Mouse (Mus musculus): Measurements from ENCODE around the gene Kifc5b. TPM values are rescaled to one million over a fixed set of nuclear protein-coding genes. Genes with fewer than 3 reads are reported as not detected.
A peak's percentile ranks its signal among the peaks of the same experiment; 100 is the strongest.
"Not testable (repeated sequence)": the region's sequence is repeated elsewhere in the genome, so short reads cannot be mapped to it uniquely, and the experiment has no call there.

Kifc5b gene
- polyA plus RNA-seq, 1 experiment from 2014 or later = 3.3 TPM

- ATAC-seq (replicated peaks) = no peak
- H3K4me2 ChIP-seq = no peak overlapping the region
- WGBS = 48% methylated on average over 3 of the region's 3 CpGs
- H3K4me3 ChIP-seq = no peak overlapping the region
- H3K9me3 ChIP-seq = no peaks in the 10 kb centered on the region
- H3K27ac ChIP-seq = no peak overlapping the region
- H3K4me1 ChIP-seq = peaks cover 30% of the 10 kb centered on the region
- no peaks in the 10 kb centered on the region for H3K36me3 ChIP-seq (replicated peaks)
- no peak overlapping the region for H3K9ac ChIP-seq
- H3K27me3 ChIP-seq (replicated peaks) = peaks cover 6% of the 10 kb centered on the region; the same call in 1 of the 2 replicates
These were observed 29.0 kb upstream of the Kifc5b start for GRCm38 (mm10) chr17:26887926-26888325.

GRCm38 (mm10) chr17:26892635-26893375, 24.1 kb upstream of the Kifc5b start:
- WGBS = 40% methylated on average over 16 of the region's 16 CpGs
- peaks cover 16% of the 10 kb centered on the region for H3K4me1 ChIP-seq
- peak overlapping the region; percentile 38; the same call in 1 of the 2 replicates for H3K27ac ChIP-seq
- no peak overlapping the region for H3K9ac ChIP-seq
- no peak; the same call in 1 of the 2 replicates for ATAC-seq (replicated peaks)
- no peak overlapping the region for H3K4me3 ChIP-seq
- H3K4me2 ChIP-seq = no peak overlapping the region
- H3K9me3 ChIP-seq = no peaks in the 10 kb centered on the region
- peaks cover 8% of the 10 kb centered on the region; the same call in 1 of the 2 replicates for H3K27me3 ChIP-seq (replicated peaks)
- H3K36me3 ChIP-seq (replicated peaks) = no peaks in the 10 kb centered on the region

- Histone ChIP-seq H3K27ac (no peak overlapping the region), H3K9me3 (no peaks in the 10 kb centered on the region), H3K27me3 (replicated peaks) (peaks cover 5% of the 10 kb centered on the region; the same call in 1 of the 2 replicates), H3K4me1 (peaks cover 16% of the 10 kb centered on the region), H3K9ac (no peak overlapping the region), H3K4me3 (no peak overlapping the region), H3K36me3 (replicated peaks) (no peaks in the 10 kb centered on the region), H3K4me2 (no peak overlapping the region)
- 49% methylated on average over 6 of the region's 6 CpGs for WGBS
- ATAC-seq (replicated peaks) = no peak
These were observed 23.4 kb upstream of the Kifc5b start for GRCm38 (mm10) chr17:26893492-26893891.

- Histone ChIP-seq H3K27ac (no peak overlapping the region), H3K36me3 (replicated peaks) (no peaks in the 10 kb centered on the region), H3K9ac (no peak overlapping the region), H3K4me2 (no peak overlapping the region), H3K27me3 (replicated peaks) (0 out of 2 replicates have a peak, but pooled peaks cover 3% of the 10 kb centered on the region), H3K4me3 (no peak overlapping the region), H3K4me1 (peaks cover 16% of the 10 kb centered on the region), H3K9me3 (no peaks in the 10 kb centered on the region)
- 70% methylated on average over 6 of the region's 6 CpGs for WGBS
- no peak for ATAC-seq (replicated peaks)
These were observed 22.5 kb upstream of the Kifc5b start for GRCm38 (mm10) chr17:26894342-26894741.

GRCm38 (mm10) chr17:26895578-26895977, 21.3 kb upstream of the Kifc5b start:
- H3K9me3 ChIP-seq = no peaks in the 10 kb centered on the region
- H3K27me3 ChIP-seq (replicated peaks) = 0 out of 2 replicates have a peak, but pooled peaks cover 3% of the 10 kb centered on the region
- ATAC-seq (replicated peaks) = no peak
- no peak overlapping the region for H3K4me3 ChIP-seq
- no peak overlapping the region for H3K27ac ChIP-seq
- peaks cover 16% of the 10 kb centered on the region for H3K4me1 ChIP-seq
- no peaks in the 10 kb centered on the region for H3K36me3 ChIP-seq (replicated peaks)
- 9% methylated on average over 10 of the region's 10 CpGs for WGBS
- no peak overlapping the region for H3K9ac ChIP-seq
- H3K4me2 ChIP-seq = no peak overlapping the region

GRCm38 (mm10) chr17:26900916-26901315, 16.0 kb upstream of the Kifc5b start:
- H3K4me2 ChIP-seq = no peak overlapping the region
- 0 out of 2 replicates have a peak, but pooled peaks cover 3% of the 10 kb centered on the region for H3K27me3 ChIP-seq (replicated peaks)
- ATAC-seq (replicated peaks) = no peak
- no peaks in the 10 kb centered on the region for H3K4me1 ChIP-seq
- no peaks in the 10 kb centered on the region for H3K36me3 ChIP-seq (replicated peaks)
- H3K9ac ChIP-seq = no peak overlapping the region
- 81% methylated on average over 6 of the region's 6 CpGs for WGBS
- H3K4me3 ChIP-seq = no peak overlapping the region
- no peak overlapping the region for H3K27ac ChIP-seq
- no peaks in the 10 kb centered on the region for H3K9me3 ChIP-seq

- no peak for ATAC-seq (replicated peaks)
- H3K27me3 ChIP-seq (replicated peaks) = no peaks in the 10 kb centered on the region
- H3K4me1 ChIP-seq = no peaks in the 10 kb centered on the region
- no peak overlapping the region for H3K4me2 ChIP-seq
- no peak overlapping the region for H3K4me3 ChIP-seq
- H3K27ac ChIP-seq = no peak overlapping the region
- H3K9ac ChIP-seq = no peak overlapping the region
- H3K9me3 ChIP-seq = no peaks in the 10 kb centered on the region
- H3K36me3 ChIP-seq (replicated peaks) = no peaks in the 10 kb centered on the region
- WGBS = 63% methylated on average over 5 of the region's 5 CpGs
These were observed 12.6 kb upstream of the Kifc5b start for GRCm38 (mm10) chr17:26904320-26904719.

GRCm38 (mm10) chr17:26907506-26907905, 9.4 kb upstream of the Kifc5b start:
- not testable (repeated sequence) for H3K4me1 ChIP-seq; H3K4me2 ChIP-seq; H3K9ac ChIP-seq; H3K27ac ChIP-seq; H3K9me3 ChIP-seq; H3K27me3 ChIP-seq (replicated peaks); H3K36me3 ChIP-seq (replicated peaks); H3K4me3 ChIP-seq; ATAC-seq (replicated peaks)
- 78% methylated on average over 15 of the region's 15 CpGs for WGBS

GRCm38 (mm10) chr17:26915248-26915647, 1.6 kb upstream of the Kifc5b start:
- 35% methylated on average over 1 of the region's 1 CpGs for WGBS
- no peak overlapping the region for H3K9ac ChIP-seq
- ATAC-seq (replicated peaks) = no peak

GRCm38 (mm10) chr17:26917560-26917959, 669 bp downstream of the Kifc5b start:
- not testable (repeated sequence) for H3K4me1 ChIP-seq; H3K27me3 ChIP-seq (replicated peaks); H3K27ac ChIP-seq; ATAC-seq (replicated peaks); H3K36me3 ChIP-seq (replicated peaks); H3K9me3 ChIP-seq
- 0% methylated on average over 12 of the region's 12 CpGs for WGBS
- H3K9ac ChIP-seq = 0 out of 2 replicates have a peak overlapping the region, but pooled peaks have one; percentile 11
- peak overlapping the region; percentile 72 for H3K4me2 ChIP-seq
- peak overlapping the region; percentile 52 for H3K4me3 ChIP-seq

More at GRCm38 (mm10) chr17:26915248-26915647, 1.6 kb upstream of the Kifc5b start:
- Histone ChIP-seq H3K36me3 (replicated peaks) (no peaks in the 10 kb centered on the region), H3K9me3 (no peaks in the 10 kb centered on the region), H3K27ac (no peak overlapping the region), H3K4me1 (peaks cover 5% of the 10 kb centered on the region), H3K4me2 (no peak overlapping the region), H3K4me3 (no peak overlapping the region), H3K27me3 (replicated peaks) (no peaks in the 10 kb centered on the region)

GRCm38 (mm10) chr17:26918343-26918742, 1.5 kb downstream of the Kifc5b start:
- Histone ChIP-seq H3K4me3 (no peak overlapping the region), H3K27ac (no peak overlapping the region), H3K4me2 (no peak overlapping the region), H3K9ac (no peak overlapping the region), H3K9me3 (no peaks in the 10 kb centered on the region), H3K36me3 (replicated peaks) (no peaks in the 10 kb centered on the region), H3K4me1 (peaks cover 5% of the 10 kb centered on the region), H3K27me3 (replicated peaks) (no peaks in the 10 kb centered on the region)
- WGBS = 70% methylated on average over 2 of the region's 2 CpGs
- no peak for ATAC-seq (replicated peaks)

- WGBS = 75% methylated on average over 2 of the region's 2 CpGs
- H3K9ac ChIP-seq; H3K27me3 ChIP-seq (replicated peaks); H3K9me3 ChIP-seq; H3K4me3 ChIP-seq; H3K27ac ChIP-seq; H3K4me2 ChIP-seq; H3K36me3 ChIP-seq (replicated peaks); ATAC-seq (replicated peaks); H3K4me1 ChIP-seq: not testable (repeated sequence)
These were observed 2.6 kb downstream of the Kifc5b start for GRCm38 (mm10) chr17:26919516-26919915.

- not testable (repeated sequence) for H3K4me3 ChIP-seq; H3K27me3 ChIP-seq (replicated peaks); H3K9ac ChIP-seq; H3K36me3 ChIP-seq (replicated peaks); H3K4me2 ChIP-seq; H3K4me1 ChIP-seq; H3K27ac ChIP-seq; H3K9me3 ChIP-seq; ATAC-seq (replicated peaks)
- 97% methylated on average over 6 of the region's 6 CpGs for WGBS
These were observed 5.5 kb downstream of the Kifc5b start for GRCm38 (mm10) chr17:26922368-26922767.

All from midbrain, embryonic 15.5 days (tissue).